Mouse (Mus musculus): ENCODE data around the gene Rab6b. TPM values are rescaled to one million over a fixed set of nuclear protein-coding genes. Genes with fewer than 3 reads are reported as not detected.

The Rab6b gene
- polyA plus RNA-seq (2012; rRNA removed; ENCODE audit: low replicate concordance) = 3.7 and 7.1 TPM in 2 replicates

DNA sequence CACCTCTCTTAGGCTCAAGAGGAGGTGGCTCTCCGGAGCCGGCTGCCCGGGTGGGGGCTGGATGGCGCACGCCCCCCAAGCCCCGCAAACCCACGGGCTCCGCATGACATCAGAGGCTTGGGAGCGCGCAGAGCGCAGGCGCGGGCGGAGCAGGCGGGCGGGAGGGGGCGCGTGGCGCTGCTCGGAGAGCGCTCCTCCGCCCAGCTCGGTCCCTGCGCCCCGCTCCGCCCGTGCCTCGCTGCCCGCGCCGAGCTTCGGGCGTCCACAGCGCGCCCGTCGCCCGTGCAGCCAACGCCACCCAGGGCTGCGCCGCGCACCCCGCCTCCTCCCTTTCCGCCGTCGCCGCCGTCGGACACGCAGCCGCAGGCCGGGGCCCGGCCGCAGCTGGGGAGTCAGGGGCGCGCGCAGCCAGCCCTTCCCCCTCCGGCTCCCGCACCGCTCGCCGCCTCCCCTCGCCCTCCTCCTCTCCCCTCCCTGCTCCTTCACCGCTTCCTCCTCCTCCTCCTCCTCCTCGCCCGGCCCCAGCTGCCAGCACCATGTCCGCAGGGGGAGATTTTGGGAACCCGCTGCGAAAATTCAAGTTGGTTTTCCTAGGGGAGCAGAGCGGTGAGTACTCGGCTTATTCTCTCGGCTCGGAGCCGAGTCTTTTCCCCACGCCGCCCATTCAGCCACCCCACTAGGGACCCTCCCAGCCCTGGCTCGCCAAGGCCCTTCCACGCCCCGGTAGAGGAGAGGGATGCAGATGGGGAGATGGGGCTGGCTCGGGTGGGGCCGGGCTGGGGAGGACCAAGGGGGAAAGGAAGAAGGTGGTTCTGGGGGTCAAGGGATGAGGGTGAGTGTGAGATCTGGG is at the start of gene Rab6b:
Gene Rab6b (plus strand): TSS at position 167 of the 850 bp plus-strand sequence.

DNA sequence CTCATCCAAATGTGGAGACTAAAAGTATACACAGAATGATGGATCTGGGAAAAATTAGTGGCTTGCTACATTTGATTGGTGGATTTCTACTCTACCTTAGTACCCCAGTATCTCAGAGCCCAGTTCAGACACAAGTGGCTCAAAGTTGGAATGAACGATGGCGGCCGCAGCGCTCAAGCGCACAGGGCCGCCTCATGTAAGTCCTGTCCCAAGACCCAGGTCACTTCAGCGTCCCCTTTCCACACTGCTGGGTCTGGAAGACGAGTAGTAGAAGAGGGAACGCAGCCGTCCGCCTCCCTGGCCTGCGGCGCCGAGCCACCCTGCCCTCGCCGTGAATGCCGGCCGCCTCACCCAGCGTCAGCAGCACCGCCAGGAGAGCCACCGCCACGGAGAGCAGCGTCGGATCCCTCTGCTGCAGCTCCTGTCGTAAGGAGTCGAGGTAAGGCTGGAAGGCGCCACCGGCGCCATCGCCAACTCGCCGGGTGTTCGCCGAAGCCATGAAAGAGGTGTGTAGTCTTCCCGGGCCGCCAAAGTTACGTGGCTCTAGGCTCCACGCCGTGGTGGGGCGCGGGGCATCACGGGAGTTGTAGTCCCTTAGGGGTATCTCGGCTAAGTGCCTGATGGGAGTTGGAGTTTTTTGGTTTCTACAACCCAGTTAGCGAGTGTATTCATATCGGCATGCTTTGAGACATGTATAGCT is 90.1 kb downstream of the Rab6b start, which contains the start of gene Srprb:
Gene Srprb (minus strand): TSS at position 577 of the 700 bp plus-strand sequence.

DNA sequence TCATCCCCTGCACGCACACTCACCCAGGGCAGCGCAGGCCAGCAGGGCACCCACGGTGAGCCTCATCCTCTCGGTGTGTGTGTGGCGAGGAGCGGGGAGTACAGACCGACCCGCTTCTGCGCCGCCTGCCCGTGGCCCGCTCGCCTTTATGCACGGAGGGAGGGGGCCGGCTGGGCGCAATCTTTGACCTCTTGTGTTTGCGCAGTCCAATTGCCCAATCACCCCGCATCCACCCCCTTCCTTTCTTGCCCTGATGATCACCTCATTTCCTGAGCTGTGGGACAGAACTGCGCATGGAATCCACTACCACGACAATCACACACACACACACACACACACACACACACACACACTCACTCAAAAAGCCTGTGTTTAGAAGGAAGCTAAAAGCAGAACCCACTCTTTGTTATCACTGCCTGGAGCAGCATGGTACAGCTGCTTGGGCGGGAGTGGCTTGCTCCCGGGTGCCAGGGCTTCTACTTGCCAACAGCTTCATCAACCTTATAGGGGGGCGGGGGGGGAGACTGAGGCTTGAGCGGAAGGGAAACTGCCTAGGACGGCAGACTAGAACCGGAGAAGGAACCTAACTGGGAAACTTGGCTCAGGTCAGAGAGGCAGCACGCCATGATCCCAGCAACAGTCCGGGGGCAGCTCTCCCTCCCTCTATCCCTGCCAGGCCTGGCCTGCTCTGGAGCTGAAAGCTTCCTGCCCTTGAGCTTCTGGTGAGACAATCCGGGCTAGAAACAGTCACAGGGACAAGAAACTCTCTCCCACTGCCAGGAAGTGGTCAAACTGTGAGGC is 118.8 kb downstream of the Rab6b start, which contains the start of the genes Gm20425 and Trf:
Gene Gm20425 (minus strand): TSS at position 157 of the 801 bp plus-strand sequence.
Gene Trf (minus strand): TSS at position 294 of the 801 bp plus-strand sequence.

Other genes starting within 250 kb of the Rab6b start
- gene Slco2a1, start 123.1 kb upstream of the Rab6b start, polyA plus RNA-seq (2012; rRNA removed; ENCODE audit: low replicate concordance) = 7.2 and 18.6 TPM in 2 replicates
- gene Srprb, start 90.3 kb downstream of the Rab6b start, polyA plus RNA-seq (2012; rRNA removed; ENCODE audit: low replicate concordance) = 52.4 and 58.5 TPM in 2 replicates
- gene Gm20425, start 118.5 kb downstream of the Rab6b start, polyA plus RNA-seq (2012; rRNA removed; ENCODE audit: low replicate concordance) = 0.18 TPM in 1 of 2 replicates, not detected in the other
- gene Trf, start 118.7 kb downstream of the Rab6b start, polyA plus RNA-seq (2012; rRNA removed; ENCODE audit: low replicate concordance) = 1,343 and 2,359 TPM in 2 replicates
- gene 1300017J02Rik, start 193.3 kb downstream of the Rab6b start, polyA plus RNA-seq (2012; rRNA removed; ENCODE audit: low replicate concordance) = 0.09 and 0.40 TPM in 2 replicates
- gene Topbp1, start 193.4 kb downstream of the Rab6b start, polyA plus RNA-seq (2012; rRNA removed; ENCODE audit: low replicate concordance) = 8.5 and 15.3 TPM in 2 replicates